Mouse (Mus musculus) hindbrain, embryonic 10.5 days (tissue): Measurements from ENCODE around the gene Asb6. TPM values are rescaled to one million over a fixed set of nuclear protein-coding genes. Genes with fewer than 3 reads are reported as not detected.
A peak's percentile ranks its signal among the peaks of the same experiment; 100 is the strongest.

Source experiments
- DNase-seq: peaks from one replicate; pipeline ENCODE4 v3.0.0-alpha.2; 2017; ENCODE audit warnings: low spot score
- H3K27ac ChIP-seq: fragments of 300-500 bp; sonication (generic); 2 replicates; pipeline ENCODE4 v1.5.1; 2016; ENCODE audit warnings: mild to moderate bottlenecking, moderate library complexity
- H3K27me3 ChIP-seq: fragments of 300-500 bp; sonication (generic); 2 replicates; pipeline ENCODE4 v1.6.1; 2016; ENCODE audit warnings: mild to moderate bottlenecking; ENCODE audit not compliant: poor library complexity, insufficient read depth, severe bottlenecking
- H3K36me3 ChIP-seq: fragments of 300-500 bp; sonication (generic); 2 replicates; pipeline ENCODE4 v1.6.1; 2016; ENCODE audit warnings: mild to moderate bottlenecking, moderate library complexity
- H3K4me1 ChIP-seq: fragments of 300-500 bp; sonication (generic); replicated peaks from 2 replicates; pipeline ENCODE4 v1.6.1; 2016; ENCODE audit warnings: mild to moderate bottlenecking
- H3K4me3 ChIP-seq: fragments of 300-500 bp; sonication (generic); 2 replicates; pipeline ENCODE4 v1.5.1; 2016; ENCODE audit warnings: mild to moderate bottlenecking, moderate library complexity
- H3K9me3 ChIP-seq: fragments of 300-500 bp; sonication (generic); 2 replicates; pipeline ENCODE4 v1.6.1; 2016; ENCODE audit warnings: mild to moderate bottlenecking, moderate library complexity
- WGBS: fragments of 180-500 bp; shearing (Covaris S2); methylation state at CpG from one replicate; pipeline ENCODE4 v1.1.7; 2016; 5-methylcytosine and 5-hydroxymethylcytosine counted together
- polyA plus RNA-seq: library from polyadenylated mRNA; unstranded; fragments of >200 nt; fragmentation: Nextera tagmentation; extraction: Ambion mirVana; gene quantifications from 2 replicates; pipeline ENCODE4 v1.2.1, GENCODE M21; 2016

The Asb6 gene
- polyA plus RNA-seq, 1 experiment from 2014 or later: 46.1 TPM

GRCm38 (mm10) chr2:30805983-30806382 lies 24.1 kb downstream of the Asb6 start:
- Histone ChIP-seq H3K4me1 (peaks cover 49% of the 10 kb centered on the region), H3K4me3 (no peak overlapping the region), H3K36me3 (peaks cover 12% of the 10 kb centered on the region), H3K27ac (no peak overlapping the region), H3K9me3 (no peaks in the 10 kb centered on the region), H3K27me3 (peaks cover 30% of the 10 kb centered on the region)
- 92% methylated on average over 2 of the region's 2 CpGs for WGBS
- no peak for DNase-seq

GRCm38 (mm10) chr2:30803604-30804003 lies 26.5 kb downstream of the Asb6 start, which contains the start of gene 1700001O22Rik:
Gene 1700001O22Rik, minus strand, starts transcription at chr2:30803661.
- H3K9me3 ChIP-seq: no peaks in the 10 kb centered on the region
- peaks cover 54% of the 10 kb centered on the region for H3K27me3 ChIP-seq
- 77% methylated on average over 3 of the region's 3 CpGs for WGBS

GRCm38 (mm10) chr2:30801067-30801852 lies 28.9 kb downstream of the Asb6 start:
- peak overlapping the region; percentile 60 for H3K4me3 ChIP-seq
- no peaks in the 10 kb centered on the region for H3K36me3 ChIP-seq
- no peaks in the 10 kb centered on the region for H3K9me3 ChIP-seq
- under 1% methylated on average over 77 of the region's 77 CpGs for WGBS
- peak overlapping the region; percentile 87 for H3K27ac ChIP-seq
- peaks cover 68% of the 10 kb centered on the region for H3K27me3 ChIP-seq
- H3K4me1 ChIP-seq: peaks cover 49% of the 10 kb centered on the region
- peak; percentile 73 for DNase-seq

More at GRCm38 (mm10) chr2:30803604-30804003, 26.5 kb downstream of the Asb6 start, which contains the start of gene 1700001O22Rik:
- peaks cover 48% of the 10 kb centered on the region for H3K4me1 ChIP-seq
- peak within 1 kb of the TSS; percentile 1; the same call in 1 of the 2 replicates for H3K27ac ChIP-seq
- H3K4me3 ChIP-seq: no peak within 1 kb of the TSS
- DNase-seq: no peak
- no peaks in the 10 kb centered on the region for H3K36me3 ChIP-seq

- peaks cover 71% of the 10 kb centered on the region for H3K27me3 ChIP-seq
- no peak for DNase-seq
These were observed 29.5 kb downstream of the Asb6 start for GRCm38 (mm10) chr2:30800671-30801066.

GRCm38 (mm10) chr2:30799456-30799855 lies 30.7 kb downstream of the Asb6 start:
- no peaks in the 10 kb centered on the region for H3K9me3 ChIP-seq
- H3K27ac ChIP-seq: no peak overlapping the region
- no peak overlapping the region for H3K4me3 ChIP-seq
- peaks cover 72% of the 10 kb centered on the region for H3K27me3 ChIP-seq
- H3K36me3 ChIP-seq: no peaks in the 10 kb centered on the region
- 83% methylated on average over 3 of the region's 3 CpGs for WGBS
- H3K4me1 ChIP-seq: peaks cover 67% of the 10 kb centered on the region
- no peak for DNase-seq

More at GRCm38 (mm10) chr2:30800671-30801066, 29.5 kb downstream of the Asb6 start:
- WGBS: 33% methylated on average over 7 of the region's 7 CpGs
- Histone ChIP-seq H3K4me1 (peaks cover 55% of the 10 kb centered on the region), H3K36me3 (no peaks in the 10 kb centered on the region), H3K9me3 (no peaks in the 10 kb centered on the region), H3K4me3 (peak overlapping the region; percentile 60), H3K27ac (peak overlapping the region; percentile 87; the same call in 1 of the 2 replicates)

GRCm38 (mm10) chr2:30796382-30796781 lies 33.8 kb downstream of the Asb6 start:
- Histone ChIP-seq H3K36me3 (no peaks in the 10 kb centered on the region), H3K27me3 (peaks cover 46% of the 10 kb centered on the region), H3K9me3 (no peaks in the 10 kb centered on the region), H3K4me3 (peak overlapping the region; percentile 42), H3K27ac (peak overlapping the region; percentile 93), H3K4me1 (peaks cover 76% of the 10 kb centered on the region)
- peak; percentile 84 for DNase-seq
- WGBS: 3% methylated on average over 11 of the region's 11 CpGs

- H3K4me3 ChIP-seq: peak overlapping the region; percentile 42; the same call in 1 of the 2 replicates
- peaks cover 76% of the 10 kb centered on the region for H3K4me1 ChIP-seq
- H3K36me3 ChIP-seq: no peaks in the 10 kb centered on the region
- H3K9me3 ChIP-seq: no peaks in the 10 kb centered on the region
- H3K27ac ChIP-seq: peak overlapping the region; percentile 93
- H3K27me3 ChIP-seq: peaks cover 41% of the 10 kb centered on the region
- 55% methylated on average over 5 of the region's 5 CpGs for WGBS
- DNase-seq: no peak
These were observed 34.3 kb downstream of the Asb6 start for GRCm38 (mm10) chr2:30795889-30796275.

GRCm38 (mm10) chr2:30795271-30795888 lies 34.8 kb downstream of the Asb6 start:
- Histone ChIP-seq H3K9me3 (no peaks in the 10 kb centered on the region), H3K4me1 (peaks cover 76% of the 10 kb centered on the region), H3K4me3 (peak overlapping the region; percentile 53), H3K27ac (peak overlapping the region; percentile 93), H3K36me3 (no peaks in the 10 kb centered on the region), H3K27me3 (peaks cover 36% of the 10 kb centered on the region)
- 61% methylated on average over 7 of the region's 7 CpGs for WGBS
- no peak for DNase-seq

- DNase-seq: peak; percentile 96
- 6% methylated on average over 48 of the region's 48 CpGs for WGBS
- Histone ChIP-seq H3K36me3 (no peaks in the 10 kb centered on the region), H3K27me3 (peaks cover 27% of the 10 kb centered on the region), H3K4me1 (peaks cover 70% of the 10 kb centered on the region), H3K27ac (peak overlapping the region; percentile 93), H3K4me3 (peak overlapping the region; percentile 53), H3K9me3 (no peaks in the 10 kb centered on the region)
These were observed 35.7 kb downstream of the Asb6 start for GRCm38 (mm10) chr2:30794179-30795108.

GRCm38 (mm10) chr2:30792061-30792460 lies 38.1 kb downstream of the Asb6 start:
- Histone ChIP-seq H3K9me3 (no peaks in the 10 kb centered on the region), H3K27me3 (0 out of 2 replicates have a peak, but pooled peaks cover 4% of the 10 kb centered on the region), H3K4me1 (peaks cover 73% of the 10 kb centered on the region), H3K36me3 (no peaks in the 10 kb centered on the region), H3K4me3 (no peak overlapping the region), H3K27ac (peak overlapping the region; percentile 84)
- no peak for DNase-seq
- WGBS: 82% methylated on average over 7 of the region's 7 CpGs

- 56% methylated on average over 4 of the region's 4 CpGs for WGBS
- Histone ChIP-seq H3K27me3 (no peaks in the 10 kb centered on the region), H3K9me3 (no peaks in the 10 kb centered on the region), H3K4me3 (no peak overlapping the region), H3K27ac (peak overlapping the region; percentile 90), H3K4me1 (peaks cover 82% of the 10 kb centered on the region), H3K36me3 (no peaks in the 10 kb centered on the region)
- DNase-seq: no peak
These were observed 42.7 kb downstream of the Asb6 start for GRCm38 (mm10) chr2:30787466-30787865.
